Mouse (Mus musculus) left cerebral cortex, adult 18-20 months (tissue): Measurements from ENCODE around the gene Irf5. TPM values are rescaled to one million over a fixed set of nuclear protein-coding genes. Genes with fewer than 3 reads are reported as not detected.

Experiments
- total RNA-seq, 2 experiments: library from RNA; stranded (reverse); gene quantifications; 2 replicates each; pipeline ENCODE4 v1.2.3; 2021

Irf5 gene
- total RNA-seq, 2 experiments from 2014 or later, result 4.2 to 5.2 TPM

Other genes with a start within 250 kb of the Irf5 start
- under 1 TPM in 1 of 2 experiments, not detected in 1; 0.81 TPM for gene Fam71f2, start 247.0 kb upstream of the Irf5 start, total RNA-seq
- gene Fam71f1, start 207.5 kb upstream of the Irf5 start, total RNA-seq, result not detected
- gene Calu, start 178.6 kb upstream of the Irf5 start, total RNA-seq, result 10 to 100 TPM; 59.4 to 62.6 TPM
- under 1 TPM; 0.14 to 0.30 TPM for gene Opn1sw, start 138.2 kb upstream of the Irf5 start, total RNA-seq
- 100 to 1,000 TPM; 105 to 113 TPM for gene Ccdc136, start 130.3 kb upstream of the Irf5 start, total RNA-seq
- 1 to 10 TPM; 1.4 to 1.5 TPM for gene Flnc, start 93.4 kb upstream of the Irf5 start, total RNA-seq
- 100 to 1,000 TPM; 262 TPM for gene Atp6v1f, start 58.9 kb upstream of the Irf5 start, total RNA-seq
- gene Atp6v1fnb, start 55.2 kb upstream of the Irf5 start, total RNA-seq, result under 1 TPM in 1 of 2 experiments, not detected in 1; 0.54 TPM
- 1 to 10 TPM in 1 of 2 experiments, under 1 TPM in 1; 0.63 to 1.1 TPM for gene Kcp, start 18.7 kb upstream of the Irf5 start, total RNA-seq
- gene Tnpo3, start 83.3 kb downstream of the Irf5 start, total RNA-seq, result 10 to 100 TPM; 65.1 to 73.0 TPM
- gene Tspan33, start 167.6 kb downstream of the Irf5 start, total RNA-seq, result 10 to 100 TPM; 23.1 to 25.9 TPM
- gene Smo, start 208.9 kb downstream of the Irf5 start, total RNA-seq, result 1 to 10 TPM; 8.3 to 9.1 TPM
- 100 to 1,000 TPM; 136 to 139 TPM for gene Ahcyl2, start 241.4 kb downstream of the Irf5 start, total RNA-seq